Mouse (Mus musculus) stomach, postnatal 0 days (tissue): ENCODE data around the gene Nvl.

ENCODE experiments used
- CTCF ChIP-seq: IDR thresholded peaks from 2 replicates; pipeline ENCODE4 v1.5.1; 2016; ENCODE audit warnings: antibody characterized with exemption, low read depth, mild to moderate bottlenecking, moderate library complexity
- EP300 ChIP-seq: optimal IDR thresholded peaks from 2 replicates; pipeline ENCODE3; 2016; ENCODE audit warnings: antibody characterized with exemption

DNA sequence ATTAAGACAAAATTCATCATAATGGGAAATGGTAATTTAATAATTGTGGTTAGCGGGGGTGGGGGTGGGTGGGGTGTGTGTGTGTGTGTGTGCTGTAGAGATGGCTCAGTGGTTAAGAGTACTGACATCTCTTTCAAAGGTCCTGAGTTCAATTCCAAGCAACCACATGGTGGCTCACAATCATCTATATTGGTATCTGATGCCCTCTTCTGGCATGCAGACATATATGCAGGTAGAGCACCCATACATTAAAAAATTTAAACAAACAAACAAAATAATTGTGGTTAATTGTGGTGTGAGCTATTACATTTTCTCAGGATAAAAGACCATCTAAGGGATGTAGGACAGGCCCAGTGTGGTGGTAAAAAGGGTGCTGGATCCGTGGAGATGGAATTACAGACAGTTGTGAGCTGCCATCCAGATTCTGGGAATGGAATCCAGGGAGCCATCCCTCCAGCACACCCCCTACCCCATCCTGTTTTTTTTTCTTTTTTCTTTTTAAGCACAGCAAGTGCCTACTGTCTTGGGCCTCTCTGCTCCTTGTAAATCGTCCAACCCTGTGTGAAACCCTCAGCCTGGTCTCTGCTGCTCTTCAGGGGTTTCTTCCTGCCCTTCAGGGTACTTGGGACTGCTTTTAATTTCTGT lies 5.5 kb upstream of the Nvl start:
- TF ChIP-seq CTCF (peak; percentile 50), EP300 (no peak)
